Mouse (Mus musculus) G1E (cell line): ENCODE measurements at regions not wholly inside any gene's neighbourhood (a gene's known extent, or its start where the extent isn't known, plus 50 kb on each side); places are given as distances from the start of the nearest gene placed in this dataset.

Source experiments
- ATAC-seq: 2 replicates; pipeline ENCODE4 v1.8.0; 2016; ENCODE audit warnings: mild to moderate bottlenecking; ENCODE audit not compliant: insufficient number of reproducible peaks, poor library complexity, low FRiP score, severe bottlenecking; ENCODE audit errors: extremely low read depth
- DNase-seq: peaks from one replicate; pipeline ENCODE4 v3.0.0; 2012; ENCODE audit warnings: low spot score
- H3K27me3 ChIP-seq: 2 replicates; pipeline ENCODE4 v1.6.1; 2012; ENCODE audit warnings: mild to moderate bottlenecking, low read length, inconsistent platforms; ENCODE audit not compliant: insufficient read depth
- H3K36me3 ChIP-seq: replicated peaks from 2 replicates; pipeline ENCODE3; 2012; ENCODE audit warnings: mild to moderate bottlenecking, inconsistent platforms
- H3K4me1 ChIP-seq: 2 replicates; pipeline ENCODE4 v1.6.1; 2012; ENCODE audit warnings: low read depth, low read length, inconsistent platforms, mixed read lengths; ENCODE audit not compliant: insufficient read depth
- H3K4me3 ChIP-seq: 2 replicates; pipeline ENCODE4 v1.5.1; 2012; ENCODE audit warnings: low read depth, mild to moderate bottlenecking, inconsistent platforms, low read length, moderate library complexity, mixed read lengths
- H3K9me3 ChIP-seq: replicated peaks from 2 replicates; pipeline ENCODE4 v1.6.1; 2012; ENCODE audit warnings: inconsistent platforms
- CTCF ChIP-seq: IDR thresholded peaks from 2 replicates; pipeline ENCODE4 v1.5.1; 2012; ENCODE audit warnings: low read depth, low read length, inconsistent platforms, mixed read lengths
- GATA1 ChIP-seq: IDR thresholded peaks from 2 replicates; pipeline ENCODE4 v1.6.1; 2012; ENCODE audit warnings: borderline replicate concordance, low read length, inconsistent platforms, mixed read lengths
- GATA2 ChIP-seq: IDR thresholded peaks from 2 replicates; pipeline ENCODE4 v1.6.1; 2012; ENCODE audit warnings: low read depth, low read length, inconsistent platforms, borderline replicate concordance
- POLR2AphosphoS5 ChIP-seq: IDR thresholded peaks from 2 replicates; pipeline ENCODE4 v1.6.1; 2012; ENCODE audit warnings: low read depth, low read length, inconsistent platforms; ENCODE audit not compliant: insufficient replicate concordance
- TAL1 ChIP-seq: conservative IDR thresholded peaks from 2 replicates; pipeline ENCODE4 v1.6.1; 2012; ENCODE audit warnings: low read depth, low read length, inconsistent platforms, mixed read lengths

DNA sequence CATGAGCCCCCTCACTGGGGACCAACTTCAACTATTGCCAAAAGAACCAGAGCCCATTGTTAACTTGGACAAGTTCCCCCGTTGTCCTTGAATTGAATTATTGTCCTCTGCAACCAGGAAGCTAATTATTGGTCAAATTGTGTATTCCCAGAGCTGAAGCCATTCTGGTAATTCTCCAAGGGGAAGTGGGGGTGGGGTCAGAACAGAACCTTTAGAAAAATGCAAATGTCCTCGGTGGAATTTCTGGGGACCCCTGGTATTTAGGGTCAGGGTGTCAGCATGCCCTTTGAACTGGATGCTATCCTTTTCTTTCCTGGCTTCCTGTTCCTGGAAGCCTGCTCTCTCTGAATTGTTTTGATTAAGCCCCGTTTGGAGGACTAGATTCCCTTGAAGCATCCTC lies 312.7 kb upstream of the Dynlrb2 start:
- Histone ChIP-seq H3K4me3 (no peak overlapping the region), H3K4me1 (no peaks in the 10 kb centered on the region), H3K27me3 (no peaks in the 10 kb centered on the region), H3K36me3 (no peaks in the 10 kb centered on the region), H3K9me3 (peaks cover 55% of the 10 kb centered on the region)
- no peak for ATAC-seq
- no peak for DNase-seq
- TF ChIP-seq GATA2: no peak

DNA sequence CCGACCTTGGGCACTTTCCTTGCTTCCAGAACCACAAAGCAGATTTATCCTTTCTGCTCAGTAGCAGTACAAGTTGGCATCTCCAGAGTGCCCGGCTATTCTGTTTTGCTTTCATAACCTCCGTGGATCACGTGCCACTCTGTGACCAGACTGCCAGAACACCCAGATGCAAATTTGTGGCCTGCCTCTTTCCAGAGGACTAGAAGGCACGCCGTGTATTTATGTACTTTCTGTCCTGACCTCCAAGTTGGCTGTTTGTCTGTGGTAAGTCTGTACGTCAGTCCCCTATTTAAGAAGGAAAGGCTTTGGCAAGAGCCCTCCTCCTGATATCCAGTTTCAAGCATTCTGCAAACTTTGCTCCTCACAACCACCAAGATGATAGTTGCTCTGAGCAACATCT lies 319.6 kb upstream of the Dynlrb2 start:
- DNase-seq (no peak), ATAC-seq (no peak)
- Histone ChIP-seq H3K27me3 (no peaks in the 10 kb centered on the region), H3K36me3 (no peaks in the 10 kb centered on the region), H3K9me3 (peaks cover 59% of the 10 kb centered on the region), H3K4me1 (no peaks in the 10 kb centered on the region), H3K4me3 (no peak overlapping the region)
- TF ChIP-seq CTCF (no peak), TAL1 (no peak), GATA1 (no peak), GATA2 (no peak), POLR2AphosphoS5 (no peak)

DNA sequence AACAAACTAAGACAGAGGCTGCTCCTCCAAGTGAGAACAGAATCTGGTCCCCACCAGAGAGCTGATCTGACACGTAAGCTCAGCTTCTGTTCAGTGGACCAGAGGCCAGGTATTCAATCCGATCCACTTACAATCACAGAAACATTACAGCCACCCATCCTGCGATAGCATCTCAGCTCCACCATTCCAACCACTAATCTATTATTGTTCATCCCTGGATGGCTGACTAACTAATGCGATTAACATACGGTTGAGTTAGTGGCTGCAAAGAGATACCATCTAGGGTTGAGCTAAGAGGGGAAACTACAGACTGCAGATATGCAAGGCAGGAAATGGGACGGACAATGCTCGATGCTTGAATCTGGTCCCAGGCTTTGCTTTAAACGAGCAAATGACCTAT lies 320.5 kb upstream of the Dynlrb2 start:
- no peaks in the 10 kb centered on the region for H3K27me3 ChIP-seq
- no peak overlapping the region for H3K4me3 ChIP-seq
- no peaks in the 10 kb centered on the region for H3K36me3 ChIP-seq
- ATAC-seq (no peak), DNase-seq (no peak)
- H3K4me1 ChIP-seq: no peaks in the 10 kb centered on the region
- no peak for TF ChIP-seq TAL1
- no peak for TF ChIP-seq GATA1
- no peak for TF ChIP-seq CTCF
- no peak for TF ChIP-seq GATA2
- TF ChIP-seq POLR2AphosphoS5: no peak
- H3K9me3 ChIP-seq: peaks cover 58% of the 10 kb centered on the region

DNA sequence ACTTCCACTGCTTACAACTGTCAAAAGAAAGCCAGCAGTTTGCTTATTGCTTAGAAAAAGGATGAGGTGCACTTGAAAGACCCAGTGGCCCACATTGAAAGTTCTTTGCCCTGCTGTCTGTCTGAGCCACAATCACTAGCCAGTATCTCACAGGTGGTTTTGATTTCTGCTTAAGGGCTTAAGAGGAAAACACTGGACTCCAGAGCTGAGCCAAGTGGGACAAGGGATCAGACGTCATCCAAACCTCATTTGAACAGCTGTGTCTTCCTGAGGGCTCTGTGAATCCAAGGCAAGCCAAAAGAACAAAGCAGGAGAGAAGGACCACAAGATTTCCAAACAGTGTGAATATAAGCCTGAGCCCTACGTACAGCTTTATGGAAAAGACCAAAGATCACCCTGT lies 326.8 kb upstream of the Dynlrb2 start:
- H3K27me3 ChIP-seq: no peaks in the 10 kb centered on the region
- no peaks in the 10 kb centered on the region for H3K4me1 ChIP-seq
- no peak for ATAC-seq
- DNase-seq: no peak
- TF ChIP-seq TAL1: no peak
- H3K9me3 ChIP-seq: peaks cover 40% of the 10 kb centered on the region
- H3K4me3 ChIP-seq: no peak overlapping the region
- no peaks in the 10 kb centered on the region for H3K36me3 ChIP-seq

DNA sequence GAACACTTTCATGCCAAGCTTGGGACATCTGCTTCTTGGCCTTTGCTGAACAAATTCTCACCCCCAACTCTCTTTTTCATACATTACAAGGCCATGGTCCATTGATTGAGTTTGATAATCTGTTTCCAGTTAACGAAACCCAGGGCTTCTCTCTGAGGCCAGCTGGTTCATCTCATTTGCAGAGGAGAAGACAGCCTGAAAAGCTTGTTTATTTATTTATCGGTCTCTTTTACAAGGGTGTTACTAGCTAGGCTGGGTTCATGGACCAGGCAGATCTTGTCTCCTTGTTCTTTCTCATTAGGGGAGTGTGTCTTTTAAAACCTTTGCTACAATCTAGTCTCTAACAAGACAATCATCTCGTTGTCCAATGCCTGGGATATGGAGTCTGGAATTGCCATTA lies 329.9 kb upstream of the Dynlrb2 start:
- H3K4me3 ChIP-seq: no peak overlapping the region
- H3K9me3 ChIP-seq: peaks cover 38% of the 10 kb centered on the region
- ATAC-seq: no peak
- no peak for TF ChIP-seq GATA2
- no peak for TF ChIP-seq POLR2AphosphoS5
- TF ChIP-seq TAL1: no peak
- TF ChIP-seq GATA1: no peak
- TF ChIP-seq CTCF: no peak
- no peaks in the 10 kb centered on the region for H3K4me1 ChIP-seq
- no peaks in the 10 kb centered on the region for H3K36me3 ChIP-seq
- no peak for DNase-seq
- no peaks in the 10 kb centered on the region for H3K27me3 ChIP-seq

DNA sequence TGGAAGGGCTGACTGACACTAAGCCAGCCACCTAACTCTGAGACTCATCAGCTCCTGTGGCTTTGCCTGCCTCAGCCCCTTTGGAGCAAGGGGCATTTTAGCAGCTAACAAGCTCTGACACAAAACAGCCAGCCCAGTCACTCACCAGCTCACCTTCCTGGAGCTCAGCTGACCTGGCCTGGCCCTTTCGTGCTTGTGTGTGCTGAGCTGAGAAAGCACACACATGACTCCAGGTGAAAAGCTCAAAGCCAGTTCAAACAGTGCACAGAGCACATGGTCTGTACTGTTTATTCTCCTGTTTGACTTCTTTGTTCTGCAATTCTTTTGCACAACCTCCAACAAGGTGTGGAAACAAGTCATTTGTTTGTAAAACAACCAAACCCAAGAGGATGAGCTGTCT lies 330.8 kb upstream of the Dynlrb2 start:
- TF ChIP-seq POLR2AphosphoS5 (no peak), CTCF (no peak), GATA2 (no peak), GATA1 (no peak), TAL1 (no peak)
- no peaks in the 10 kb centered on the region for H3K4me1 ChIP-seq
- no peaks in the 10 kb centered on the region for H3K36me3 ChIP-seq
- no peaks in the 10 kb centered on the region for H3K27me3 ChIP-seq
- no peak overlapping the region for H3K4me3 ChIP-seq
- no peak for DNase-seq
- peaks cover 34% of the 10 kb centered on the region for H3K9me3 ChIP-seq
- ATAC-seq: no peak

DNA sequence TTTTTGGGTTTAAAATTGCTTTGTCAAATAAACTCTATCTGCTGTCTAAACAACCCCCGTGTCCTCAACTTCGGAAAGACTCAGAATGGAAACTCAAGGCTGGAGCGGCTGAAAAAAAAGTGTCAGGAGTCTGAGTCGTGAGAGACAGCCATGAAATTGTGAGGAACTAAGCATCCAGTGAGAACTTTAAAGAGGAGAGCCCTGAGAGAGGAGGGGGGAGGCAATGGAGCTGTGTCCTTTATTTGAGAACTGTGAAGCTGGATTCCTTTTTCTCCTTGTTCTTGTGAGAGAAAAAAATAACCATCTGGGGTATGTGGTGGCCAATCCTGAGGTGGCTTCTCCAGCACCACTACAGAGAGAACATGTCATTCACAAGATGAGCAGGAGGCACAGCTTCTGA lies 336.9 kb upstream of the Dynlrb2 start:
- Histone ChIP-seq H3K4me1 (no peaks in the 10 kb centered on the region), H3K27me3 (no peaks in the 10 kb centered on the region), H3K4me3 (no peak overlapping the region), H3K9me3 (peaks cover 29% of the 10 kb centered on the region), H3K36me3 (no peaks in the 10 kb centered on the region)
- DNase-seq (no peak), ATAC-seq (no peak)
- TF ChIP-seq CTCF (no peak), POLR2AphosphoS5 (no peak), TAL1 (no peak), GATA2 (no peak), GATA1 (no peak)
